Mouse (Mus musculus) retina, embryonic 14.5 days (tissue): Measurements from ENCODE around the gene Mrm1.
A peak's percentile ranks its signal among the peaks of the same experiment; 100 is the strongest.

Experiments used
- DNase-seq: peaks from one replicate; pipeline ENCODE4 v3.0.0-alpha.2; 2015; ENCODE audit warnings: low spot score

The Mrm1 gene

DNA sequence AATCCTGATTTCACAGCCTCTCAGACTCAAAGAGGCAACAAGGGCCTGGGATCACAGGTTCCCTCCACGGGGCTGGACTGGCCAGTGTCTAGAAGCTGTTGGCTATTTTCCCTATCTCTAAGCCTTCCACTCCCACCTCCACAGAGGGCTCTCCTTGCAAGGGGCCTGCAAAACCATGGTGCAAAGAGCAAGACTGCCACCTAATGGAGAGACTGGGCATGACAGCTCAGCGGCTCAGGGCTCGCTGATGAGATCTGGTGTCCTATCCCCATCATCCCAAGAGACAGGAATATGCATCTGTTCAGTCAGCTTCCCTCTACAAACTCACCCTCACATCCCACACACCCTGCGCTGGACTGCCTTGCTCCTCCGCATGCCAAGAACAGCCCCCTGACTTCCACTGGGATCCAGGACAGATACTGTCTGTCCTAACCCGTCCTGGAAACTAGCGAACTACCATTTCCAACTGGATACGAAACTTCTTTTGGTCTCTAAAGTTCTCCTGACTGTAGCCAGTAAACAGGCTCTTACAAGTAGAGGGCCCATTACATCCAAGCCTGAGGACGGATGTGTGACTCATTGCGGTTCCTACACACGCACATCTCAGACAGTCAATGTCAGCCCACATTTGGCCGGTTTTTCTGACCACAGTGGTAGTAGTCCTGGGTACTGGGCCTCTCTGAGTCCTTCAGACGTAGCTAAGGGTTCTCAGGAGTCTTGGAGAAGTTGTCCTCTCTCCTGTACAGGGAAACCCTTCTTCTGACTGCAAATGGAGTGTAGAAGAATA lies 5.4 kb downstream of the Mrm1 start:
- peak; percentile 93 for DNase-seq

DNA sequence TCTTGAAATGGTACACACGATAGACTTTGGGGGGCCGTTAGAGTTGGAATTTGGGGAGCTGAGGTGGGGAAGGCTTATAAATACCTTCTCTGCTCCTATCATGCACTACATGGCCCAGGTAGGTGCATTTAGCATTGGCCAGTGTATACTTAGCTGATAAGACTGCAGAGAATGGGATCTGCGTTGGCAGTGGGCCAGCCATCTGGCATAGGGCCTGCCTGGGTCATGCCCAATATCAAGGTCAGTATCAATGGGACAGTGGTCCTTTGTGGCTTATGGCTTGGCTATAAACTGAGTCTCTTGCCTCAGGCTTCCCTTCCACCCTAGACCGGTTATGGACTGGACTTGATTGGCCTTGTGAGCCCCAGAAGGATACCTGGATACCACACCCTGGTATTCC lies 14.9 kb downstream of the Mrm1 start:
- DNase-seq: no peak

DNA sequence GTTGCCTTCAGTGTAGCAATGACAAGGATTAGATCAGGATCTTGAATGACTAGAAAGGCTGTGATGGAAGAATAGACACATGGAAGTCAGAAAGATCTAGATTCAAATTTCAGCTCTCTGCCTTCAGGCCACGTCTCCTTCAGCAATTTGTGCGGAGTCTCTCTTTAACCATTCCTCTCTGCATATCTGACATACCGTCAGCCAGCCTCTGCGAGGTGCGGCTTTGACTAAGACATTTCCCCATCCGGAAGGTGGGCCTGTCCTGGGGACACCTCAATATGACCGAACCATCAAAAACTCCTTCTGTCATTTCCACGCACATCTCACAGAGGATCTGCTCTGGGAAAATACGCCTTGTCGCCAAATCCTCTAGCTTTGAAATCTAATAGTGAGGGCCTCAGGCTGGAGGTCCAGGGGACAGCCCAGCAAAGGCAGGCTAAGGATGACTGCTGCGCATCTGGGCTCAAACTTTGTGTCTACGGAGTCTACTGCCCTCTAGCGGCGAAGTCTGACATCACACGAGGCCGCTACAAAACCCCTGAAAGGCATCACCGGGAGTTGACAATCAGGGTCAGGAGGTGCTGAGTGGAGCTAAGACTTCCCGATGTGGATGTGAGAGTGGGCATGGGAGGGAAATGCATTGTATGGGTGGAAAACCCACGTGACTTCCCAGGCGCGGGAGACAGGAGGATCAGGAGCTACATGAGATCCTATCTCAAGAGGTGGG lies 21.5 kb downstream of the Mrm1 start:
- DNase-seq: peak; percentile 95

DNA sequence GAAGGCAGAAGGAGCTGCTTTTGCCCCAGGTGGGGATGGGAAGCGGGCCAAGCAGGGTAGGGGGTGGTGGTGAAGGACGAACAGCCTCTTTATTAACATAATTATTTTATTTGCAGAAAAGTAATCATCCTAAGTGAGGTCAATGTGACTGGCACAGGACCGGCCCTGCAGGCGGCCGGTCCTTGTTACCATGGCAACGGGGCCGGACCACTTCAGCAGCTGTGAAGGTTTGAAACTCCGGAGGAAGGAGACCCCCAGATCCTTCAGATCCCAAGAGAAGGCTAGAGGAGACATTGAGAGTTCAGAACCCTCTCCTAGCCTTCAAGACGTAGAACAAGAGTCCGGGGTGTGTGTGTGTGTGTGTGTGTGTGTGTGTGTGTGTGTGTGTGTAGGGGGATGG lies 22.3 kb downstream of the Mrm1 start:
- DNase-seq: no peak

DNA sequence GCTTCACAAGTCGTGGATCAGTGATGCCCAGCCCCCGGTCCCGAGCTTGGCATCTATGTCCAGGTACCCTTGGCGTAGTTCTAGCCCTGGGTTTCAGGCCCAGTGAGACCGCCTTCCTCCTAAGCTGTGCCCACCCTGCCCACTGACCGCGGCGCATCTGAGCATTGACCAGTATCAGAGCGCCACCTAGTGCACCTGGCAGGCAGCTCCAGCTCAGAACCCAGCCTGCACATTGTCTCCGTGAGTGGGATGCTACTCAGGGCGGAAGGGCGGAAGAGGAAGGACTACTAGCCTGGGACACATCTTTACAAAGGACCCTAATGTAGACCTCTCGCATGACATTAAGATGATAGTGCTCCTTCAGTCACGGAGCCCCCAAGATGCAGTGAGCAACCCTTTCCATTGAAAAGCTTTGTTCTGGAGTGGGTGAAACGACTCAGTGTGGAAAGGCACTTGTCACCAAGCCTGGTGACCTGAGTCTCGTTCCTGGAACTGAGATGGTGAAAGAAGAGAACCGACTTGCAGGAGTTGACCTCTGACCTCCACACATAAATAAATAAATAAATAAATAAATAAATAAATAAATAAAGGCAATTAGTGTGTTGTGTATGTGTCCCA lies 24.7 kb downstream of the Mrm1 start:
- peak; percentile 91 for DNase-seq

DNA sequence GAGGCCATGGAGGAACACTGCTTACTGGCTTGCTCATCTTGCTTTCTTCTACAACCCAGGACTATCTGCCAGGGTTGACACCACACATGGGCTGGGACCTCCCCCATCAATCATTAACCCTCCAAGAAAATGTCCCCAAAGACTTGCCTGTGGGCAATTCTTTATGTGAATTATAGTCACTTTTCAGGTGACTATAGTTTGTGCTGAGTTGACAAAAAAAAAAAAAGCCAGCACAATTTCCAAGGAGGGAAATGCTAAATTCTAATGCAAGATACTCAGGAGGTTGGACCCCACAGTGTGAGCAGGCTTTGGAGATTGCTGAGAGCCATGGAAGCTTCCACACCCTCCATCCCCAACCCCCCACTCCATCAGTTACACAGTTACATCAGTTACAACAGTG lies 25.8 kb downstream of the Mrm1 start:
- DNase-seq: no peak

DNA sequence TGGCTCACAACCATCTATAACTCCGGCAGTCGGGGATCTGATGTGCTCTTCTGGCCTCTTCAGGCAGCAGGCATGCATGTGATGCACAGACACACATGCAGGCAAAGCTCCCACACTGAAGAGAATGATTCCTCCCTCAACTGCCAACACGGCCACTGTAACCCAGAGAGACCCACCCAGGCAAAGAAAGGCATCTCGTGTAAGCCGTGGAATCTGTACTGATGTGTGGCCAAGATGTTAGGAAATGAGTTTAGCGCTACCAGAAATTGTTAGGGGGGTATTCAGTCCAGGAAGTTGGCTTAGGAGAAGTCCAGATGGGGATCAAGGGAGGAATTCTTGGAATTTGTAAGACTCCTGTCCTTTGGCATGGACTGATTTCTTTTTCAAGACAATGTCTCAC lies 28.9 kb downstream of the Mrm1 start:
- no peak for DNase-seq

DNA sequence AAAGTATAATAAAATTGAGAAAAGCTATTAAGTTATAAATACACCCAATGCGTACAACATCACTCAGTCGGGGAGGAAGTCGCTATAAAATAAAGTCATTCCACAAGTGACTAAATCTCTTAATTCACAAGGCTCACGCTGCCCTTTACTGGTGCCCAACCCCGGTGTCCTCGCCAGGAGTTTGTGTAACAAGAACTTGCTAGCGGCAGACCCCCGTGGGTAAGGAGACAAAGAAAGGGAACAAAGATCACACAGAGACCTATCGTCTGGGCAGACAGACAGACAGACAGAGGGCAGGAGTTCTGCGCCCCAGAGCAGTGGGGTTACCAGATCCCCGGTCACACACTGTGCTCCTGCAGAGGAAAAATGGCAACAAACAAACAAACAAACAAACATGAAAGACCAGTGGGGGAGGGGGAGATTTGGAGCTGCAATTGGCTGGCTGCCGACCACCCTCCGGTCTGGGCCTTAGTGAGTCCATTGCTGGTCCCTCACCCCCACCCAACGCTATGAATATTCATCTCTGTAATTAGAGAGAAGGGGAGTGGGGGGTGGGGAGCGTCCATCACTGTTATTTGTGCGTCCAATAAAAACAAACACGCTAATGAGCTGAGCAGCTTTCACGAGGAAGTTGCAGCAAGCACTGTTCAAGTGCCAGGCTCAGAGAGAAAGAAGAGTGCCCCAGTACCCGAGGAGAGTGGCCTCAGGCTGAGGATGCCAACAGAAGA lies 39.0 kb downstream of the Mrm1 start:
- DNase-seq: no peak

DNA sequence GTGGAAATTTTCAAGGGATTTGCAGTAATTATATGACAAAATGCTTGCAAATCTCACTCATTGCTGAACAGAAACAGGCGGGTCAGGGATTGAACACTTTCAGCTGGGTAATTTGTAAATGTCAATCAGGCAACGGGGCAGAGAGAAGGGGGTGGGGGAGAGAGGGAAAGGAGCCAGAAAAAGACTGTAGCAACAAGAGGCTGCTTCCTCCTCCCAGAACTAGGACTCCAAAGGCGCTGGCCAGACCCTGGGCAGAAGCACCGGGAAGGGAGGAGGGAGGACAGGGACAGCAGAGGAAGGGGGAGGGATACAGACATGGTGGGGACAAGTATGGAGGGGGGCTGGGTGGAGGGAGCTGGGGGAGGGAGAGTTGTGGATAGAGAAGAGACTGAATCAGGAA lies 43.8 kb downstream of the Mrm1 start:
- DNase-seq: peak; percentile 27

DNA sequence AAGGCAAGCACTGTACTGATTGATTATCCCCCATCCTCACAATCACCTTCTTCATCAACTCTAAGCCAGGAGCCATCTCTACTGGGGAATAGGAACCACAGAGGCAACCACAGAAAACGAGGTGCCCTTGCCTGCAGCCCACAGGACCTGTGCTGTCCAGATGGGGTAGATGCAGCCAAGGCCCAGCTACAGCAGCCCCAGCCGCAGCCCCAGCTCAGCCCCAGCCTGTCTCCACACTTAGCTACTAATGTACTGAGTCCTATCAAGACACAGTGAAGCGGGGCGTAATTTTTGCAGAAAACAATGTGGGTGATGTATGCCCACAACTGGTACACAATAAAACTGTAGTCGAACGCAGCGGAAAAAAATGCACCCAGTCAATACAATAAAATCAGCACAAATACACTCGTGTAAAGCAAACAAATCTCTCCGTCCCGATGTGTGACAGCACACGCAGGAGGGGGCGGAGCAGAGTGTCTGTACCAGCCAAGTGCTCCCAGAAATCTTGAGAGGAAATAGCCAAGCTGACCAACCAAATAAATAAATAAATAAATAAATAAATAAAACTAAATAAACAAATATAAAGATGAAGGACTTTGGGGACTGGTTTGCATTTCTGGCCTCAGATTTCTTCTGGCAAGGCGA lies 44.3 kb downstream of the Mrm1 start:
- DNase-seq: no peak

DNA sequence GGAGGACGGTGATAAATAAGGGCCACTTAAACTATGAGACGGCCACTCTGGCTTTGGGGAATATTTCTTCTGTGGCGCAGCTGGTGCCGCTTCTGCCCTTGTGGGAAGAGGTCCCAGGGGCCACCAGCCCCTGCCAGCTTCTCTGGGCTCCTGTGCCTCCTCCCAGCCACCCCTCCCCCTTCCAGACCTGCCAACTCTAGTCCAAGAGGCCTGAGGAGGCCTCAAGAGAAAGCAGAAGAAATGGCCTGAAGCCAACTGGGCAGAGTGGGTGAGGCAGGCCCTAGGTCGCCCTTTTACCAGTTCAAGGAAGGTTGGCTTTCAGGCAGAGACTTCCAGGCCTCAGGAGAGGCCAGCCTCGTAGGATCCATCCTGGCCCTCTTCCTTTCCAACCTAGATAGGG lies 51.4 kb downstream of the Mrm1 start:
- DNase-seq: no peak

DNA sequence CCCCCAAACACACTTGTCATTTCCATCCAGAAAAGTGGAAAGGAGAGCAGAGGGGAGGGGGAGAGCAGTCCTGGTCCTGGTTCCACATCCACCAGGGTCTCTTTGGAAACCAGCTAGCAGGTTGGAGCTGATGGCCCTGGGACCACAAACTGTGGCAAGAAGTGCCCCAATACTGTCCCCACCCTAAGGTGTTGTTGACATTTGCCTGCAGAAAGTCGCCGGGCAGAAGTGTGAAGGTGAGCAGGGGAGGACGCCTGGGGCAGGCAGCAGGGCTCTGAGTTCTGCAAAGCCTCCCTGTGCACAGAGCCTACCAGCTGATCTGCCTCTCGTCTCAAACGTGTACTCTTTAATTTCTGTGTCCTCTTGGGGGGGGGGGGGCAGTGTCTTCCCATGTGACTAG lies 54.2 kb downstream of the Mrm1 start:
- DNase-seq: no peak

DNA sequence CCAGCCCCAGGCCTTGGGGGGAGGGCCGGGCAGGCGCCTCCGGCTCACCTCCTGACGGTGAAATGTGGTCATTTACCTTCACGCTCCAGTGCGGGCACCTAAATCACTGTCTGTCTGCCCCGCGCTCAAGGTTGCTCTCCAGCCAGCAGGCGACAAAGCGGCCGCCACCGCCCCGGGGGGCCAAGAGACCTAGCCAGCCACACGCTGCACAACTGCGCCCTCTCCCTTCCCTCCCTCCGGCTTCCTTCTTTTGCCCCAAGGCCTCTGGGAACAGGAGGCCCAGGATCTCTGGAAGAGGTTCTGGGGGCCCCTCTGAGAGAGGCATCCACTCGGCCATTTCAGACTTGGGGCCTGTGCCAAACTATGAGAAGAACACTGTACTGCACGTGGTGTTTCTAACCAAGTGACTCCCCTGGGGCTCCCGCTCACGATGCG lies 54.8 kb downstream of the Mrm1 start:
- DNase-seq: peak; percentile 43

DNA sequence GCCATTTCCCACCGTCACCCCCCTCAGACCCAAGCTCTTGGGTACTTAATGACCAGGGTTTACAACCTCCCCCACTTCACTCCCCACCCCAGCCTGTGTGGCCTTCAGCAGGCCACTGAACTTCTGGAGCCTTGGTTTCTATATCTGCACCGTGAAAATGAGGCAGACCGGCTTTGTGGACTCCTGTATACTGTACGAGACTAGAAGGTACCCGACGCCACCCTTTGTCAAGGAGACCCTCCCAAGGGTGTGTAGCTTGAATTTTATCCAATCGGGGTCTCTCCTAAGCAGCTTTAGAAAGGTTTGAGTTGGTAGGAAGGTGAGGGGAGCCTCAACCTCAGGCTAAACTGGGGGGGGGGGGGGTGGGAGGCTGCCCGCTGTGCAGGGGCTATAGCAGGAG lies 55.2 kb downstream of the Mrm1 start:
- DNase-seq: no peak
